Mouse (Mus musculus) left cerebral cortex, adult 8-10 months (tissue): ENCODE measurements around the gene Ces1e. TPM values are rescaled to one million over a fixed set of nuclear protein-coding genes. Genes with fewer than 3 reads are reported as not detected.
"Not testable (repeated sequence)": the region's sequence is repeated elsewhere in the genome, so short reads cannot be mapped to it uniquely, and the experiment has no call there.

Experiments used
- DNase-seq, 2 experiments: peaks; one replicate each; pipeline ENCODE4 v3.0.0; 2022; ENCODE audit warnings: low spot score in 2 of 2
- total RNA-seq, 4 experiments: library from RNA; stranded (reverse); gene quantifications; 2 replicates each; pipeline ENCODE4 v1.2.4; 2022

The Ces1e gene
- total RNA-seq = not detected

GRCm38 (mm10) chr8:93229446-93229845, at the start of gene Ces1e:
TSS of gene Ces1e (minus strand) at chr8:93229619.
- DNase-seq = no peak

GRCm38 (mm10) chr8:93278176-93278805, 48.9 kb upstream of the Ces1e start:
- peak in 1 of 2 experiments; percentile 17 for DNase-seq

GRCm38 (mm10) chr8:93274609-93275008, 45.2 kb upstream of the Ces1e start:
- DNase-seq = no peak

- DNase-seq = peak in 1 of 2 experiments; percentile 60
These were observed 43.9 kb upstream of the Ces1e start for GRCm38 (mm10) chr8:93273321-93273720.

GRCm38 (mm10) chr8:93272686-93273085, 43.3 kb upstream of the Ces1e start:
- DNase-seq = no peak

- no peak for DNase-seq
These were observed 32.0 kb upstream of the Ces1e start for GRCm38 (mm10) chr8:93261436-93261835.

GRCm38 (mm10) chr8:93252400-93252925, 23.0 kb upstream of the Ces1e start:
- no peak for DNase-seq

GRCm38 (mm10) chr8:93246057-93246456, 16.6 kb upstream of the Ces1e start:
- DNase-seq = no peak

GRCm38 (mm10) chr8:93239884-93240283, 10.5 kb upstream of the Ces1e start:
- DNase-seq = no peak

- DNase-seq = no peak
These were observed 6.3 kb upstream of the Ces1e start for GRCm38 (mm10) chr8:93235681-93236080.

GRCm38 (mm10) chr8:93234706-93235105, 5.3 kb upstream of the Ces1e start:
- no peak for DNase-seq

- no peak for DNase-seq
These were observed 4.6 kb upstream of the Ces1e start for GRCm38 (mm10) chr8:93234068-93234467.

GRCm38 (mm10) chr8:93228673-93229370, 597 bp downstream of the Ces1e start:
- DNase-seq = no peak

- not testable (repeated sequence) for DNase-seq
These were observed 2.9 kb downstream of the Ces1e start for GRCm38 (mm10) chr8:93226471-93226870.

- DNase-seq = no peak
These were observed 7.5 kb downstream of the Ces1e start for GRCm38 (mm10) chr8:93221896-93222295.

- DNase-seq = no peak
These were observed 11.6 kb downstream of the Ces1e start for GRCm38 (mm10) chr8:93217867-93218266.

GRCm38 (mm10) chr8:93217375-93217774, 12.0 kb downstream of the Ces1e start:
- DNase-seq = no peak

GRCm38 (mm10) chr8:93211091-93211490, 18.3 kb downstream of the Ces1e start:
- no peak for DNase-seq

- not testable (repeated sequence) for DNase-seq
These were observed 30.3 kb downstream of the Ces1e start for GRCm38 (mm10) chr8:93199146-93199545.

GRCm38 (mm10) chr8:93197685-93198525, 31.5 kb downstream of the Ces1e start, which contains the start of gene Ces1d:
TSS of gene Ces1d (minus strand) at chr8:93197838.
- no peak for DNase-seq

GRCm38 (mm10) chr8:93196436-93196835, 33.0 kb downstream of the Ces1e start:
- DNase-seq = no peak
